Mouse (Mus musculus) embryonic facial prominence, embryonic 13.5 days (tissue): ENCODE data around the gene Ada. TPM values are rescaled to one million over a fixed set of nuclear protein-coding genes. Genes with fewer than 3 reads are reported as not detected.
"Not testable (repeated sequence)": the region's sequence is repeated elsewhere in the genome, so short reads cannot be mapped to it uniquely, and the experiment has no call there.

ENCODE experiments used
- ATAC-seq: fragments of 200-750 bp; cut with Nextera tagmentation; 2 replicates; pipeline ENCODE4 v1.8.0; 2017; ENCODE audit warnings: low read depth; ENCODE audit not compliant: insufficient number of reproducible peaks, insufficient read depth, low FRiP score, low TSS enrichment
- H3K27ac ChIP-seq: fragments of 300-500 bp; sonication (generic); 2 replicates; pipeline ENCODE4 v1.5.1; 2015; ENCODE audit warnings: moderate library complexity, mild to moderate bottlenecking, inconsistent platforms
- H3K27me3 ChIP-seq: fragments of 300-500 bp; sonication (generic); 2 replicates; pipeline ENCODE4 v1.6.1; 2015; ENCODE audit warnings: mild to moderate bottlenecking, inconsistent platforms
- H3K36me3 ChIP-seq: fragments of 300-500 bp; sonication (generic); 2 replicates; pipeline ENCODE4 v1.6.1; 2015; ENCODE audit warnings: mild to moderate bottlenecking, inconsistent platforms
- H3K4me1 ChIP-seq: fragments of 300-500 bp; sonication (generic); 2 replicates; pipeline ENCODE4 v1.6.1; 2015; ENCODE audit warnings: inconsistent platforms
- H3K4me2 ChIP-seq: fragments of 300-500 bp; sonication (generic); 2 replicates; pipeline ENCODE4 v1.6.1; 2015; ENCODE audit warnings: moderate library complexity, mild to moderate bottlenecking, inconsistent platforms
- H3K4me3 ChIP-seq: fragments of 300-500 bp; sonication (generic); 2 replicates; pipeline ENCODE4 v1.5.1; 2015; ENCODE audit warnings: mild to moderate bottlenecking, inconsistent platforms
- H3K9ac ChIP-seq: fragments of 300-500 bp; sonication (generic); 2 replicates; pipeline ENCODE4 v1.6.1; 2015; ENCODE audit warnings: mild to moderate bottlenecking, inconsistent platforms
- H3K9me3 ChIP-seq: fragments of 300-500 bp; sonication (generic); 2 replicates; pipeline ENCODE4 v1.6.1; 2016; ENCODE audit warnings: inconsistent platforms
- WGBS: fragments of 180-500 bp; shearing (Covaris S2); methylation state at CpG from one replicate; pipeline ENCODE4 v1.1.7; 2015; ENCODE audit warnings: mixed read lengths; 5-methylcytosine and 5-hydroxymethylcytosine counted together
- polyA plus RNA-seq: library from polyadenylated mRNA; unstranded; fragments of >200 nt; fragmentation: Nextera tagmentation; extraction: Ambion mirVana; gene quantifications from 2 replicates; pipeline ENCODE4 v1.2.1, GENCODE M21; 2015

Gene Ada
- polyA plus RNA-seq, 1 experiment from 2014 or later, result 11.1 TPM

DNA sequence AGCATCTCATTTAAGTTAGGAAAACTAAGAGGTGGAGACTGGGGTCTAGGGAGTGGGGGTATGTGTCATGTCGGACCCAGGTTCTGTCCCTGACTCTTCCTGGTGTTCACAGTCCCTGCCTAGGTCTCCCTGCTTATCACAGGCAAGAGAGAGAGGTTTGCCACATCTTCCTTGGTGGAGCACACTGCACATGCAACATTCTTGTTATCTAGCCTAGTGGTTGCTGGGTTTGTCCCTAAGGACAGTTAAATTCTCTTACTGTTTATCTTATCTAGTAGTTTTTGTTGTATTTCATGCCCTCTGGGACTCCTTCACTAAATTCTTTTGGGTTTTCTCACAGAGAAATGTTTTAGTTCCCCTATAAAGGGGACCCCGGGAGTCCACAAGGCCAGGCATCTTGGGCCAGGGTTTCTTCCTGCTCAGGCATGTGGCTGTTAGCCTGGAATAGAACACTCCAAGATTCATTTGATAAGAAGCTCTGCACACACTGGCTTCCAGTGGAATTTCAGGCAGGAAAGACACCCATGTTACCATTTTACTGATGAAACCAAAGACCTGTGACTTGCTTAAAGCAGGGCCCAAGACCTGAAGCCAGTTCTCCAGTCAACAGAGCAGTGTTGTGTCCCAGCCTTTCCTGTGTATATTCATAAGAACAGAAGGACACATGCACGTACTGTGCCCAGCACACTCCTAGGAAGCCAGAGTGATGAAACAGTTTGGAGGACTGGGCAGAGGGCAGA is 57.0 kb downstream of the Ada start:
- no peaks in the 10 kb centered on the region for H3K9me3 ChIP-seq
- peak overlapping the region; percentile 63 for H3K27ac ChIP-seq
- no peak overlapping the region for H3K4me3 ChIP-seq
- 71% methylated on average over 3 of the region's 3 CpGs for WGBS
- no peak for ATAC-seq
- H3K27me3 ChIP-seq, result no peaks in the 10 kb centered on the region
- H3K9ac ChIP-seq, result no peak overlapping the region
- peaks cover 17% of the 10 kb centered on the region for H3K4me1 ChIP-seq
- peak overlapping the region; percentile 5; the same call in 1 of the 2 replicates for H3K4me2 ChIP-seq
- no peaks in the 10 kb centered on the region for H3K36me3 ChIP-seq

DNA sequence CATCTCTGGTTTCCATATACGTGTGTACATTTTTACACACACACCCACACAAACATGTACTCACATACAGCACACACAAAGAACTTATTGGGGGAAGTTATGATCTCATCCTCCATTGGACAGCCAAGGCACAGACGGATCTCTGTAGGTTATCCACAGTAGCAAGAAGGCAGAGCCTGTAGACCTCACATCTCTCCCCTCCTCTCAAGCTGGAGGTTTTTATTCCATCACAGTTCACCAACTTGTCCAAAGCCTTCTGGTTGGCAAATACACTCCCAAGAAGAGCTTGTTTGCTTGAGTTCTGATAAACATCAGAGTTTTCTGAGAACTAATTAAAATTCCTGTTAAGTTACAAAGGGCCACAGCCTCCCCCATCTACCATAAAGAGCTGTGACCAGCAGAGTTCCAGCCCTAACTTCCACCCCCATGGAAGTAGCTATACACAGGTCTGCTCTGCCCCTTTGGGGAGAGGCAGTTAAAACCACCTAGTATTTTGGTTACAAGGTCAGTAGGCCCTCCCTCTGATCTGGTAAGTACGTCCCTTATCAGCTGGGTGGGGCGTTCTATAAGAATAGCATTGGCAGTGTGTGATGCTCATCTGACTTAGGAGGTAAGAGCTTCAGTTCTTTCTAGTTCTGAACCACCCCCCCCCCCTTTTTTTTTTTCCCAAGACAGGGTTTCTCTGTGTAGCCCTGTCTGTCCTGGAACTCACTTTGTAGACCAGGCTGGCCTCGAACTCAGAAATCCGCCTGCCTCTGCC is 58.0 kb downstream of the Ada start:
- 94% methylated on average over 6 of the region's 6 CpGs for WGBS
- H3K27me3 ChIP-seq, result no peaks in the 10 kb centered on the region
- no peaks in the 10 kb centered on the region for H3K9me3 ChIP-seq
- no peak overlapping the region for H3K9ac ChIP-seq
- no peak overlapping the region for H3K4me2 ChIP-seq
- H3K27ac ChIP-seq, result no peak overlapping the region
- peaks cover 17% of the 10 kb centered on the region for H3K4me1 ChIP-seq
- no peak overlapping the region for H3K4me3 ChIP-seq
- no peaks in the 10 kb centered on the region for H3K36me3 ChIP-seq
- ATAC-seq, result no peak

DNA sequence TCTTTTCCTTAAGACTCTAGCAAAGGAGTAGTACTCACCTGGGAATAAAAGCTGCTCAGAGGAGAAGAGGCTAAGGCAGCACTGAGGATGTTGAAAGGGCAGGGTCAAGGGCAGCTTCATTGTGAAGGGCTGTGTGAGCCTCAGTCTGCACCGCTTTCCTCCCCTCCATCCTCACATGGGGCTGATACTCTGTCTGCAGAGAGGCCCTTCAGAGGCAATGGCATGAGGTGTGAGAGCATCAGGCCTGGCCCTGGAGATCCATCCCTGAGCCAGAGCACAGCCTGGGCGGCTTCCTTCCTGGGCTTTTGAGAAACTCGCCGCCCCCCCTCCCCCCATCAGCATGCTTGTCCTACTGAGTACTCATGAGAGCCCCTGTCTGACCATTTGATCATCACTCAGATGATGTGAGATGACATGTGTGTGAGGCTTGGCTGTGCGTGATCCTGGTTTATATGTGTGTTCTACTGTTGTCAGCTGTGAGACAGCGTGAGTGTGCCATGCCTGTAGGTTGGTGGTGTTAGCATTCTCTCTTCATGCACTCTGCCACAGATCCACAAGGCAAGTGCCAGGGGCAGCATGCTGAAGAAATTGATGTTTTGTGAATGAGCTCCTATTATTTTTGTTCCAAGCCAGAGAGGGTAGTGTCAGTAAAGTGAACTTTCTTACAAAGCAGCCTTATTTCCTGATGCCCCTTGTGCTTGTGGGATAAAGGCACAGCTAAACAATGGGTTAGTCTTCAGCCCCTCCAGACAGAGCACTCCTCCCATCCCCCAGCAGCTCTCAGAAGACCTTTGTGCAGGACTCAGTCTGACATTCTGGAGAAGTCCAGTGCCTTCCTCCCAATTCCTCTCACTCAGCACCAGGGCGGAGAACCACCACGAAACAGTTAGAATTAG is 59.4 kb downstream of the Ada start:
- Histone ChIP-seq H3K4me2 (no peak overlapping the region), H3K27me3 (no peaks in the 10 kb centered on the region), H3K9me3 (no peaks in the 10 kb centered on the region), H3K27ac (no peak overlapping the region), H3K4me3 (no peak overlapping the region), H3K36me3 (no peaks in the 10 kb centered on the region), H3K9ac (no peak overlapping the region), H3K4me1 (peaks cover 26% of the 10 kb centered on the region)
- 60% methylated on average over 8 of the region's 8 CpGs for WGBS
- no peak for ATAC-seq

DNA sequence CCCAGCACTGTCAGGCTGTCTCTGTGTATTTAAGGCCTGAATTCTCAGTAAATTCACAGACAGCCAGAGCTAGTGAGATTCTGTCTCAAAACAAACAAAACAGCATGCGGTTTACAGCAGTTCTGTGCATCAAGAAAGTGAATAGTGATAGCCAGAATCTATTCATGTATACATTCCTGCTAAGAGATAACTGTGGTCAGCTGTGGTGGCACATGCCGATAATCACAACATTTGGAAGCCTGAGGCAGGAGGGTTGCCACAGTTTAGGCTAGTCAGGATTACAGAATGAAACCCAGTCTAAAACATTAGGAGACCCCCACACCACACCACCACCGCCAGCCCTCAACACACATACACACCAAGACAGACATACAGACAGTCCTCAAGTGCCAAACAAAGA is 60.3 kb downstream of the Ada start:
- no peaks in the 10 kb centered on the region for H3K9me3 ChIP-seq
- no peak overlapping the region for H3K9ac ChIP-seq
- no peak overlapping the region for H3K27ac ChIP-seq
- H3K4me3 ChIP-seq, result no peak overlapping the region
- H3K4me2 ChIP-seq, result no peak overlapping the region
- 86% methylated on average over 3 of the region's 3 CpGs for WGBS
- H3K27me3 ChIP-seq, result no peaks in the 10 kb centered on the region
- peaks cover 35% of the 10 kb centered on the region for H3K4me1 ChIP-seq
- no peak for ATAC-seq
- no peaks in the 10 kb centered on the region for H3K36me3 ChIP-seq

DNA sequence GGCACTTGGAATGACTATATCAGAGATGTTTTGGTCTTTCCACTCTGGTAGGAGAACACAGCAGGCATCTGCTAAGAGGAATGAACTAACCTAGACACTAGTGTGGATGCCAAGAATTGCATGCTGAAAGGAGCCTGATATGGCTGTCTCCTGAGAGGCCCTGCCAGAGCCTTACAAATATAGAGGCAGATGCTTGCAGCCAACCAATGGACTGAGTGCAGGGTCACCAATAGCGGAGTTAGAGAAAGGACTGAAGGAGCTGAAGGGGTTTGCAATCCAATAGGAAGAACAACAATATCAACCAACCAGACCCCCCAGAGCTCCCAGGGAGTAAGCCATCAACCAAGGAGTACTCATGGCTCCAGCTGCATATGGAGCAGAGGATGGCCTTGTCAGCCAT is 61.7 kb downstream of the Ada start:
- H3K4me2 ChIP-seq, H3K27me3 ChIP-seq, H3K27ac ChIP-seq, H3K4me3 ChIP-seq, H3K9ac ChIP-seq, ATAC-seq, H3K36me3 ChIP-seq, H3K9me3 ChIP-seq: not testable (repeated sequence)
- 90% methylated on average over 1 of the region's 1 CpGs for WGBS
- H3K4me1 ChIP-seq, result peaks cover 29% of the 10 kb centered on the region

DNA sequence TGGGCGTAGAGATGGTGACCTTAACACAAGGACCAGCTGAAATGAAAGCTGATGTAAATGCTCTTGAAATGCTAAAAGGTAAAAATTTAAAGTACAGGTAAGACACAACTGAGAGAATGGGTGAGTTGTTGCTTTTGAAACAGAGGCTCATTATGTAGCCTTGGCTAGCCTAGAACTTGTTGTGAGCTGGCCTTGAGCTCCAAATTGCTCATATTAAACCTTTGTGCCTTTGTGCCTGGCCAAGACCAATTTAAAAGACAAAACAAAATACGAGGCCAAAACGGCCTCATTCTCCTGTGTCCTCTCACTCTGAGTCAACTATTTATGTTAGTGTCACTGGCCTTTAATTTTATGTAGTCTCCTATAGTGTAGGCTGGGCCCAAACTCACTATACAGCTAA is 63.2 kb downstream of the Ada start:
- H3K27me3 ChIP-seq, result no peaks in the 10 kb centered on the region
- ATAC-seq, result no peak
- no peak overlapping the region for H3K27ac ChIP-seq
- 86% methylated on average over 3 of the region's 3 CpGs for WGBS
- peaks cover 25% of the 10 kb centered on the region for H3K4me1 ChIP-seq
- no peak overlapping the region for H3K9ac ChIP-seq
- no peak overlapping the region for H3K4me2 ChIP-seq
- no peaks in the 10 kb centered on the region for H3K9me3 ChIP-seq
- no peaks in the 10 kb centered on the region for H3K36me3 ChIP-seq
- H3K4me3 ChIP-seq, result no peak overlapping the region

DNA sequence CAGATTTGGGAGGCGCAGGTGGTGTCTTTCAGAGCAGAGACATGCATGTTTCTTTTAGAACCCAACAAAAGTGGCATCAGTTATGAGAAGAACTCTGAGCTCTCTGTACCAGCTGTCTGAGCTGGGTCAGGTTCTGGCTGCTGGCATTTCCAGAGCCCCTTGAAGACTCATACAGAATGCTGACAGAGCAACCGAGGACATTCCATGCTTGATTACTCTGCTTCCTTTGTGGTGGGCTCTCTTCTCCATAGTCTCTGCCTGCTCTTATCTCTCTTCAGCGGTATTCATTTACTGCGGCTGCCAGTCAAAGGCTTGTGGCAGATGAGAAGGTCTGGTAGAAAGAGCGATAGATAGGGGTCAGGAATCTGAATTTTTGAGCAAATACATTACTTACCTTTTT is 63.8 kb downstream of the Ada start:
- no peak overlapping the region for H3K9ac ChIP-seq
- 82% methylated on average over 5 of the region's 5 CpGs for WGBS
- peaks cover 25% of the 10 kb centered on the region for H3K4me1 ChIP-seq
- no peak overlapping the region for H3K4me3 ChIP-seq
- no peak for ATAC-seq
- H3K9me3 ChIP-seq, result no peaks in the 10 kb centered on the region
- peak overlapping the region; percentile 7; the same call in 1 of the 2 replicates for H3K4me2 ChIP-seq
- H3K36me3 ChIP-seq, result no peaks in the 10 kb centered on the region
- peak overlapping the region; percentile 48; the same call in 1 of the 2 replicates for H3K27ac ChIP-seq
- H3K27me3 ChIP-seq, result no peaks in the 10 kb centered on the region

DNA sequence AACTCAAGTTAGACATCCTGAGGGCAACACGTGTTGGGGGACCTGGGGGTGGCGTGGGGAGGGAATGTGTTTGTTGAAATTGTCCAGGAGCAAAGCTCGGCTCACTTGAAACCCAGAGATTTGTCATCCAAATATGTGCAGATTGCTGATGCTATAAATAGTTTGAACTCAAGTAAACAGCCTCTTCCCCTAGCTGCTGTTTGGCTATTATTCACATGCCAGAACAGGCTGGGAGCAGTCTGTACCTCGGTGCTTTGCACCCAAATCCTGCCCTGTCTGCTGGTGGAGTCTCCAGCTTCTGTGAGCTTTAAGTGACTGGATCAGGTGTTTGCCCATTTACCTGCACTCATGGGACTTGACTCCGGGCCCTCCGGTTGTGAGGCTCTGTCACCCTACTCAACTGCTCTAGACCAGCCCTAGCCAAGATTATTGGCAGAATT is 64.3 kb downstream of the Ada start:
- peak overlapping the region; percentile 48; the same call in 1 of the 2 replicates for H3K27ac ChIP-seq
- peak overlapping the region; percentile 7; the same call in 1 of the 2 replicates for H3K4me2 ChIP-seq
- no peak for ATAC-seq
- no peaks in the 10 kb centered on the region for H3K36me3 ChIP-seq
- no peaks in the 10 kb centered on the region for H3K9me3 ChIP-seq
- H3K4me1 ChIP-seq, result peaks cover 25% of the 10 kb centered on the region
- H3K27me3 ChIP-seq, result no peaks in the 10 kb centered on the region
- no peak overlapping the region for H3K9ac ChIP-seq
- H3K4me3 ChIP-seq, result no peak overlapping the region
- WGBS, result 48% methylated on average over 6 of the region's 6 CpGs

DNA sequence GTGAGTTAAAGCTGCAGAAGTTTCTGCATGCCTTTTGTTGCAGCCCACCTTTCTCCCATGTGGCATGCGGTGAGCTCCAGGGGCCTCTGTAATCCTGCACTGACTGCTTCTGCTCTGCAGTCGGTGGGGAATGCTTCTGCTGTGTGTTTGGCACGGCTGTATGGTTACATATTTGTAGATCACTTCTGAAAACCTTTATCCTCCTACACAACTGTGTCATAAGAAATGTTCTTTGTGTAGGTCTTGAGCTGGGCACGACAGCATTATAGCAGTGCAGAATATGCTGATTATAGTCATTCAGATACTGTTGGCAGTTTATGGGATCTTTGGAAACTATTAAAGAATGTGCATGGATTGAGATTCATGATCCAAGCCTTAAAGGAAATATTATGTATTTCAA is 64.8 kb downstream of the Ada start:
- no peak for ATAC-seq
- H3K4me3 ChIP-seq, result no peak overlapping the region
- 38% methylated on average over 4 of the region's 4 CpGs for WGBS
- no peaks in the 10 kb centered on the region for H3K9me3 ChIP-seq
- H3K36me3 ChIP-seq, result no peaks in the 10 kb centered on the region
- H3K27ac ChIP-seq, result peak overlapping the region; percentile 57; the same call in 1 of the 2 replicates
- no peaks in the 10 kb centered on the region for H3K27me3 ChIP-seq
- H3K9ac ChIP-seq, result no peak overlapping the region
- H3K4me2 ChIP-seq, result no peak overlapping the region
- H3K4me1 ChIP-seq, result peaks cover 20% of the 10 kb centered on the region

DNA sequence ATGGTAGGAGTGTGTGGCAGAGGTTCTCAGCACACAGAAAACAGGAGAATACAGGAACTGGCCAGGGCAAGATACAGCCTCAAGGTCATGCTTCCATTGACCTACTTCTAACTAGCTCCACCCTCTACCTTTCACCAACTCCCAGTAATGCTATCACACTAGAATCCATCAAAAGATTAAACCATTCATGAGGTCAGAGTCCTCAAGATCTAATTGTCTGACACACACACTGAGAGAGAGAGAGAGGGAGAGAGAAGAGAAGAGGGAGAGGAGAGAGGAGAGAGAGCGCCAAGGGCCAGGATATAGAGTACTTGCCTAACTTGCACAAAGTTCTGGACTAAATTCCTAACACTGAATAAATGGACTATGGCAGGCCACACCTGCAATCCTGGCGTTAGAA is 67.7 kb downstream of the Ada start:
- 89% methylated on average over 2 of the region's 2 CpGs for WGBS
- H3K27me3 ChIP-seq, result no peaks in the 10 kb centered on the region

DNA sequence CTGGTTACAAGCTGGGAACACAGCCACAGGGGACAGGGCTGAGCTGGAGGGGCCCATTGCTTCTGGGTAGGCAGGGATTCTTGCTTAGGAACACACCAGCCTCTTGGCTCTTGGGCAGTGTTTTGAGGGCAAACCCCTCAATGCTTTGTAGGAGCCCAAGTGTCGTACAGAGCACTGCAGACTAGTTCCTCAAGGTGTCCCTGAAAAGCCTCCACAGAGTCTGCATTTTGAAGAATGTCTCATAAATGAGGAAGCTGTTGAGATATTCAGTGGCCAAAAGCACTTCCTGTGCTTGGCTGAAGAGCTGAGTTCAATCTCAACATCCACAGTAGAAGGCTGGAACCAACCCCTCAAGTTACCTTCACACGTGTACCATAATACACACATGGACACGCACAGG is 73.3 kb downstream of the Ada start:
- H3K4me2 ChIP-seq, result no peak overlapping the region
- H3K9me3 ChIP-seq, result no peaks in the 10 kb centered on the region
- no peaks in the 10 kb centered on the region for H3K36me3 ChIP-seq
- H3K4me3 ChIP-seq, result no peak overlapping the region
- H3K9ac ChIP-seq, result no peak overlapping the region
- WGBS, result 94% methylated on average over 3 of the region's 3 CpGs
- H3K27ac ChIP-seq, result no peak overlapping the region
- no peaks in the 10 kb centered on the region for H3K27me3 ChIP-seq
- ATAC-seq, result no peak
- peaks cover 32% of the 10 kb centered on the region for H3K4me1 ChIP-seq

More for the DNA sequence above, 67.7 kb downstream of the Ada start:
- Histone ChIP-seq H3K9me3 (no peaks in the 10 kb centered on the region), H3K4me2 (no peak overlapping the region), H3K27ac (no peak overlapping the region), H3K4me3 (no peak overlapping the region), H3K36me3 (no peaks in the 10 kb centered on the region), H3K9ac (no peak overlapping the region), H3K4me1 (peaks cover 20% of the 10 kb centered on the region)
- ATAC-seq, result no peak
